Mouse (Mus musculus) T-cell, adult 2 months (primary cell): ENCODE results near the gene Zc3h6.
A peak's percentile ranks its signal among the peaks of the same experiment; 100 is the strongest.

Experiments used
- DNase-seq: peaks from one replicate; pipeline ENCODE4 v3.0.0; 2022; ENCODE audit warnings: low spot score

The Zc3h6 gene

DNA sequence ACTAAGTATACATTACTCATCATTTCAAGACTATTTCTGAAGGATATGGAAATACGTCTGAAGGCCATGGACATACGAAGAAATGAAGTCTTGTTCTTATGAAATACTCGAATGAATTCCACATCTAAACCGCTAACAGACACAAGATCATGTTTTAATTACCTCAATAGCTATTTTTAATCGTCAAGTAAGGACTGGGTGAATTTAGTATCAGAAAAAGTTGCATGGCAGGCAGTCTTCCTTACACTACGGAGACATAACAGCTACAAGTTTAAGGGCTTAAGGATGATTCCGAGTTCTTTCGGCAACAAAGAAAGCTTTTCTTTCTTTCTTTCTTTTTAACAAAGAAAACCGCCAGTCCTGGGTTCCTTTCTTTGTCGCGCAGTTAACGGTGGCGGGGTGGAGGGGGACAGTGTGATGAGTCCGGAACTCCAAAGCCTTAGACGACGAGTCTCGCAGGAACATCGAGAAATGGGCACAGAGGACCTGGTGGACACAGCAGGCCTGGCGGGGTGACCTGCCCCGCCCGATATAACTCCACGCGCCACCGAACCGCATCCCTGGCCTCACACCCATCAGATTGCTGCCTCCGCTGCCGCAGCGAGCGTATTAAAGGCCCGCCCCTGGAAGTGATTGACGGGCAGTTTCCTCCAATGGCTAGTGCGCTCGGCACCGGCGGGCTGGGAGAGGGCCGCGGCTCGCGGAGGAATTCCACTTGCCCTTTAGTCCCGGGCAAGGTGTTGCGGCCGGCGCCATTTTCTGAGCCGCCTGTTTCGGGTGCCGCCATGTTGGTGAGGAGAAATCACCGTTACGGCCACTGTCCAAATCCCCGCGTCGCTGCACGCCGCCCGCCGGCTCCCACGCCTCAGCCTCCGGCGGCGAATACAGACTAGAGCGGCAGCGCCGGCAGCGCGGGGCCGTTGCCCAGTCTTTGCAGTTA, at the start of gene Zc3h6:
Gene Zc3h6, plus strand, starts transcription at position 762 of the 940 bp plus-strand sequence.
- peak; percentile 97 for DNase-seq

- no peak for DNase-seq
Measured at GRCm38 (mm10) chr2:128924799-128925198, 42.4 kb upstream of the Zc3h6 start.

DNA sequence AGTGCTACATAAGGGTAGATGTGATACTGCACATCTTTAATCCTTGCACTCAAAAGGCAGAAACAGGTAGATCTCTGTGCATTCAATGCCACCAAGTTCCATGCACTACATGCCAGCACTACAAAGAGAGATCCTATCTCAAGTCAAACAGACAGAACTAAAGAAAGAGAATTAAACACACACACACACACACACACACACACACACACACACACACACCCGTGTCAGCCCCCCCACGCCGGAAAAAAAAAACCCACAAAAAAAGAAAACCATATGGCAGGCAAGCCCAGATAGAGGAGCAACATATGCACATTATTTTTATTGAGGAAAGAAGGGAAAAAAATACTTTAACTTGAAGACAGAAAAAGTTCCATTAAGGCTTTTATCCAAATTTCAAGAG, 38.8 kb upstream of the Zc3h6 start:
- DNase-seq, result peak; percentile 3

DNA sequence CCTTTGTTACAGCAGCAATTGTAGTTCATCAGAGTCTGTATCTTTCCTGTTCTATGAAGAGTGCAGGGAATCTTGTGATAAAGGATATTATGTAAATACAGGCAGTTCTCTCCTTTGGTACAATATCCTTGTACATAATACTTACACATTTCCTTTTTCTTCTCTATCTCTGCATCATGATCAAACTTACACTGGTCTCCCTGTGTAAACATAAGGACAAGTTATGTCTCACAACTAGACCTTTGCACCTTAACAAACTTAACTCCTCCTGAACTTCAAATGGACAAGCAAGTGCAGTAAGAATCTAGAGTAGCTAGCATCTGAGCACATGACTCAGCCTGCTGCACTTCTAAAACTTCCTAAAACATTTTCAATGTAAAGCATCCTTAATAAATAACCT, 36.5 kb upstream of the Zc3h6 start:
- no peak for DNase-seq

DNA sequence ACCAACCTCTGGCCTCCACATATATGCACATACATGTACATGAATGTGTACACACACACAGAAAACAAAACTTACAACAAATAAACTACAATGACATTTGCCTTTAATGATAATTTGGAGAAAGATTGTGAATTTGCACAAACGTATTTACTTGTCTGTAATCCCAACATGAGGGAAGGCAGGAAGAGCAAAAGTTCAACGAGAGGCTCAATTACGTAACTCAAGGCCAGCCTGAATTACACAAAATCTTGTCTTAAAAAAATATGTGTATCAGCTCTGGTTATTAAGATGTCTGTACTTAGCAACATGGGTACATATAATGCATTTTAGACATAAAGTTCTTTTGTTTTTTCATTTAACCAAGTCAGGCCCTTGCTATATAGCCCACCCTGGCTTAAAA, 30.9 kb upstream of the Zc3h6 start:
- DNase-seq, result no peak

- DNase-seq, result peak; percentile 96
Measured at GRCm38 (mm10) chr2:128943538-128944528, 23.4 kb upstream of the Zc3h6 start, which contains the start of gene Zc3h8. Gene Zc3h8, minus strand, starts transcription at chr2:128944077.

DNA sequence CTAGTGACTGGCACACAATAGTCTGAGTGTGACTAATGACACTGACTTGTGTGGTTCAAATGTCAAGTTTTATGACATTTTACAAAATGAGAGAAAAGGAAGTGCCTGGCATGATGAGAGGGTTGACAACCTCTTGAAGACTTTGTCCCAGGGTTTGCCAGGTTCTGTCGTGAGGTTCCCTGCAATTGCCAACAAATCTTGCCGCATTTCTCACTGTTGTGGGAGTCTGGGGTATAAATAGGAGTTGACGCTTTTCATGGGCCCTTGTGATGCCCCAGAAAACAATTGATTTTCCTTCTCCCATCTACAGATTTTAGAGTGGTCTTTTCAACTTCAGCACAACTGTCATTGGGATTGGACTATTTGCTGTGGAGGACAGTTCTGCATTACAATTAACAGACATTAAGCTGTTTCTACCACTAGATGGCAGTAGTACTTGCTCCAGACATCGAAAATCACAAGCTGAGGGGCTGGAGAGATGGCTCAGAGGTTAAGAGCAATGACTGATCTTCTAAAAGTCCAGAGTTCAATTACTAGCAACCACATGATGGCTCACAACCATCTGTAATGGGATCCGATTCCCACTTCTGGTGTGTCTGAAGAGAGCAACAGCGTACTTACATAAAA, 19.1 kb upstream of the Zc3h6 start:
- peak; percentile 48 for DNase-seq

GRCm38 (mm10) chr2:128954186-128954585, 13.0 kb upstream of the Zc3h6 start:
- no peak for DNase-seq

DNA sequence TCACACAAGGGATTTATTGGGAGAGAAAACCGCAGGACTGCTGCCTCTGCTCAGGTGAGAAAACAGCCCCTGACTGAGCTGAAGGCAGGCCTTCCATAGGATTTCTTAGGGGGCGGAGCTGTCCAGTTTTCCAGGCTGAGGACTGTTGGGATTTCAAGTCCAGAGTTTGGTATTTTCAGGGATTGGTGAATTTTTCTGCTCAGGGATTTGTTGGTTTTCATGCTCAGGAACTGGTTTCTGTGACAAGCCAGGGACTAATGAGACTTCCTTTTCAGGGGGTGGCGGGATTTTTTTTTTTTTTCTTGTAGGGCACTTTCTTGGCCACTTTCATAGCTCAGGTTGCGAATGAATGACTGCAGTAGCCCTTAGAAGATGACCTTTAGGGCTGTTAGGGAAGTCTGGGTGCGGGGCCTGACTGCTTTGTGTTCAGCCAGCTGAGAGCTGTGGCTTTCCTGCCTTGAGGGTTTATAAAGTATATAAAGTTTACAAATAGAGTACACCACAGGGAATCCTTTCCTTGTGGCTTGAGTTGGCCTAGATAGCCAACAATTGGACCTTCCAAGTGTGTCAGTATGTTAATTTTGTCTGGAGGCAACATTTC, 1.6 kb upstream of the Zc3h6 start:
- DNase-seq, result no peak

- DNase-seq, result no peak
Measured at GRCm38 (mm10) chr2:128966236-128966635, 966 bp upstream of the Zc3h6 start.

GRCm38 (mm10) chr2:128967661-128968441, 649 bp downstream of the Zc3h6 start, which contains the start of gene Gm10762:
Gene Gm10762, minus strand, starts transcription at chr2:128967725.
- peak; percentile 50 for DNase-seq

- DNase-seq, result no peak
Measured at GRCm38 (mm10) chr2:128968475-128969083, 1.4 kb downstream of the Zc3h6 start.

GRCm38 (mm10) chr2:128972301-128972700, 5.1 kb downstream of the Zc3h6 start:
- DNase-seq, result no peak

GRCm38 (mm10) chr2:128975572-128975971, 8.4 kb downstream of the Zc3h6 start:
- no peak for DNase-seq

DNA sequence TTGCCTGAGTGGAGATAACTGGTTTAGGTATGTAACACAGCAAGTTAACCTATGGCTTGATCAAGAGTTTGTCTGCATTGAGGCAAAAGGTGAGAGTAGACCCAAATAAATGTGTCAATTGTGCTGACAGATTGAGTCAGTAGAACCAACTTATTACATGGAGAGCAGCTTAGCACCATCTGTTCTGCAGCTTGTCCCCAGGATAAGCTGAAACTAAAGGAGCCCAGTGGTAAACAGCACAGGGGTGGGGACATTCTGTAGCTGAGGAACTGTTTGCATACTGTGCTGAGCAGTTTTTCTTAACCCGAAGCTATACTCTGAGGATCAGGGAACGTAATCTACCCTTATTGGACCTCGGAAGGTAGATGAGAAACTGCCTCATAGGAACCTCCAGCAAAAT, 17.5 kb downstream of the Zc3h6 start:
- DNase-seq, result no peak

- DNase-seq, result no peak
Measured at GRCm38 (mm10) chr2:129004872-129005271, 37.7 kb downstream of the Zc3h6 start.

DNA sequence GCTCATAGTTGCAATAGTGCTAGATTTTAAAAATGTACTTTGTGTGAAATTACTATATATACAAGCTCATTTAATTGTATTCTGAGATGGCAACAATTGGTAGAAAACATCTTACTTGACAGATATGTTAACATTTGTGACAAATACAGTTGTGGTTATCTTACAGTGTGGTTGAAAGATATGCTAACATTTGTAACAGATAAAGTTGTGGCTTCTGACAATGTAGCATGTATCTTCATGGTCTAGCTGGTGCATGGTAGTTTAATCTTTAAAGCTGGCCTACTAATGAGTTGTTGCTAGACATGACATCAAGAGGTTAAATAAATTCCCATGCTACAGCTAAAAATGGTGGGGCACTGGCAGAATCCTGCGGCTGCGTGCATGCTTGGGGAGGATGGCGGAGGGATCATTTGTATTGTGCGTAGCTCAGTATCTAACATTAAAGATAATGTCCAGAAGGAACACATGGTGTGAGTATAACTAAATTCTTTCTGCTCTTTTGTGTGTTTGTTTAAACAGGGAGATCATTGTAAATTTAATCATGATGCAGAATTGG, 39.1 kb downstream of the Zc3h6 start:
- no peak for DNase-seq

GRCm38 (mm10) chr2:129008867-129009266, 41.7 kb downstream of the Zc3h6 start:
- peak; percentile 13 for DNase-seq

GRCm38 (mm10) chr2:129020106-129020505, 52.9 kb downstream of the Zc3h6 start:
- DNase-seq, result no peak

DNA sequence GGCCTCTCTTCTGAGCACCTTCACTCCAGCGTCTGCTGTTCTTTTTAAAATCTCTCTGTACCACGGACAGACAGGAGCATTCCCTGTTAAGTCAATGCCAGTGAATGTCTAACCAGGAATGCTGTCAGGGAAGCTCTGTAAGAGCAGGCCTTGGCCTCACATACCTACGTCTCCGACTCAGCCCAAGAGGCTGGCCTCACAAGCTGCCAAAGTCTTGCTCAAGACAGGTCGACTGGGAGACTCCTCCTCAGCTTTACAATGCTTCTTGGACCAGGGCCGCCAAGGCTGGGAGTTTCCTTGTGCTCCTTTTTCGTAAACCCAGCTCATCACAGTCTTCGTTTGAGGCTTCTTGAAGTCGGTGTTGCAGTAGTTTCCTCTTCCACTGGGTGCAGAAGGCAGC, 57.6 kb downstream of the Zc3h6 start:
- no peak for DNase-seq
